ENCODE assay signal across 22 mouse cellular contexts in genomic region chr6:125217899-125218298, GRCm38 (mm10). TPM values are rescaled to one million over a fixed set of nuclear protein-coding genes. Genes with fewer than 3 reads are reported as not detected.
"Had no signal": no experiment of that assay in that cellular context is flagged by ENCODE, and none has a peak within 500 bp of the region (broad histone marks: within the 10 kb centered on the region; RNA-seq: fewer than 3 reads in every experiment).

No protein-coding gene starts in this region.

- ATAC-seq: intestine, postnatal 0 days; liver, postnatal 0 days; lung, postnatal 0 days; midbrain, embryonic 15.5 days had no signal

- H3K36me3 ChIP-seq: midbrain, embryonic 15.5 days; stomach, embryonic 15.5 days had no signal

- H3K27ac ChIP-seq: kidney, postnatal 0 days; limb, embryonic 12.5 days; limb, embryonic 15.5 days; liver, embryonic 14.5 days; midbrain, embryonic 12.5 days; midbrain, embryonic 15.5 days; neural tube, embryonic 12.5 days; neural tube, embryonic 15.5 days; stomach, embryonic 15.5 days had no signal

- H3K9ac ChIP-seq: limb, embryonic 12.5 days; limb, embryonic 15.5 days; liver, embryonic 14.5 days; liver, postnatal 0 days; lung, embryonic 14.5 days; midbrain, embryonic 12.5 days; midbrain, embryonic 15.5 days; neural tube, embryonic 12.5 days; neural tube, embryonic 15.5 days; stomach, embryonic 15.5 days had no signal

- H3K4me2 ChIP-seq: limb, embryonic 12.5 days; limb, embryonic 15.5 days; liver, embryonic 11.5 days; lung, embryonic 14.5 days; midbrain, embryonic 12.5 days; midbrain, embryonic 15.5 days; neural tube, embryonic 12.5 days; neural tube, embryonic 15.5 days; stomach, embryonic 15.5 days had no signal

- H3K9me3 ChIP-seq: limb, embryonic 12.5 days; limb, embryonic 15.5 days; midbrain, embryonic 12.5 days; midbrain, embryonic 15.5 days; neural tube, embryonic 12.5 days; neural tube, embryonic 15.5 days; stomach, embryonic 15.5 days had no signal

- DNase-seq: kidney, adult 2 months; kidney, postnatal 25 days; liver, postnatal 0 days; lung, embryonic 14.5 days; right cerebral cortex, adult 18-20 months; right cerebral cortex, postnatal 14 days; right cerebral cortex, postnatal 4 days had no signal

- H3K4me3 ChIP-seq: limb, embryonic 12.5 days; limb, embryonic 15.5 days; midbrain, embryonic 12.5 days; midbrain, embryonic 15.5 days; neural tube, embryonic 12.5 days; neural tube, embryonic 15.5 days; stomach, embryonic 15.5 days had no signal

RNA-seq across cellular contexts. Expression of gene Cd27, which starts 18.9 kb away (rescaled TPM):
- total RNA-seq: layer of hippocampus, postnatal 14 days; left cerebral cortex, postnatal 25 days had no signal
- polyA plus RNA-seq: macrophage had no signal
